Mouse (Mus musculus) brain, embryonic 18.5 days (tissue): ENCODE data around the gene Fam229a.

Experiments
- DNase-seq: peaks from one replicate; pipeline ENCODE4 v3.0.0-alpha.2; 2012; ENCODE audit warnings: low read depth, low spot score

Fam229a gene

DNA sequence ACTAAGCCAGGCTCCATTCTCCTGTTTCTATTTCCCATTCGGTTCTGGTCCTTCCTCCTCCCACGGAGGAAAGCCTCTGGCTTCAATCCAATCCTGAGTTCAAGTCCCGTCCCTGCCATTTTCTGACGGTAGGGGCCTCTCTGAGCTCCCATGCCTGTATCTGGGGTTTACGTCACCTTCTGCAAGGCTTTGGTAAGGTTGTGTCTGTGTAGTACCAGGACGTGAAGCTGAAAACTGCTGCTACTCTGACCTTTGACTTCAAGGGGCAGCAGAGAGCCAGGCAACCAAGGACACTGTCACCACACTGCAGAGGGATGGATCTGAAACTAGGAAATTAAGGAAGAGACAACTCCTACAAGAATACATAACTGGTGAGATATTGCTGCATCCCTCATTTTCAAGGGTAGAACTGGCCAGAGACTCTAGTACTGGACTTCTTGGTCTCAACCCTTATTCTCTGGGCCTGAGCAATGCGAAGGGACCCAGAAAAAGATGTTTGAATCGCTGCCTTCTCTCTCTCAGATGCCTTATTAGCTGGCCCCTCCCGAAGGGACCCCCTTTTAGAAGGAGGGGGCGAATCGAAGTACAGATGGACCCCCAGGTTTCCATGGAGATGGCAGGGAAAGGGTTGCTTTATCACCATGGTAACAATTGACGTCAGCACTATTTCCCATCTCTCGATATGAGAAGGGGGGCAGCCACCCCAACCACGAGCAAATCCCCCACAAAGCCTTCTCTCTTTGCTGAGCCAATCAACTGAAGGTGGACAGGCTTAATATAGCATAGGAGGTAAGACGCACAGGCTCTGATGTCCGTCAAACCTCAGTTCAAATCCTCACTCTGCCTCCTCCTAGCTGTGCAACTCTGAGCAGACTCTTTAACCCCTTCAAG lies 4.9 kb downstream of the Fam229a start:
- peak; percentile 83 for DNase-seq

GRCm38 (mm10) chr4:129496631-129497030 lies 5.6 kb downstream of the Fam229a start:
- no peak for DNase-seq

GRCm38 (mm10) chr4:129498941-129499340 lies 8.0 kb downstream of the Fam229a start:
- no peak for DNase-seq

DNA sequence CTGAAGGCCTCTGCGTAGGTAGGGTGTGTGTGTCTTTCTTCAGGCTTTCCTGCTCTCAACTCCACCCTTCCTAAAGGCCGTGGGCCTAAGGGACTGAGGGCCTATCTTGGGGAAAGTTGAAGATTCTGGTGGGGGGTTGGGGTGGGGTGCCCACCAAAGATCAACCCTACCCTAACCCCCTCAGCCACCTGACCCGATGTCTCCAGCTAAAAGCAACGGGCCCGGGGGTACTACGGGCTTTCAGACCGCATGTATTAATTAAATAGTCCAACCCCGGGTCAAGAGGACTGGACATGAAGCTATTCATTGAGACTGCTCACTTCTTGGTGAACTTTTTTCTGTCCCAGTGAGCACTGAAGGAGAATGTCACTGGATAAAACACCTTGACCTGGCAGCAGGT lies 9.0 kb downstream of the Fam229a start:
- no peak for DNase-seq

- DNase-seq: no peak
Measured at GRCm38 (mm10) chr4:129500607-129501566, 9.9 kb downstream of the Fam229a start.

DNA sequence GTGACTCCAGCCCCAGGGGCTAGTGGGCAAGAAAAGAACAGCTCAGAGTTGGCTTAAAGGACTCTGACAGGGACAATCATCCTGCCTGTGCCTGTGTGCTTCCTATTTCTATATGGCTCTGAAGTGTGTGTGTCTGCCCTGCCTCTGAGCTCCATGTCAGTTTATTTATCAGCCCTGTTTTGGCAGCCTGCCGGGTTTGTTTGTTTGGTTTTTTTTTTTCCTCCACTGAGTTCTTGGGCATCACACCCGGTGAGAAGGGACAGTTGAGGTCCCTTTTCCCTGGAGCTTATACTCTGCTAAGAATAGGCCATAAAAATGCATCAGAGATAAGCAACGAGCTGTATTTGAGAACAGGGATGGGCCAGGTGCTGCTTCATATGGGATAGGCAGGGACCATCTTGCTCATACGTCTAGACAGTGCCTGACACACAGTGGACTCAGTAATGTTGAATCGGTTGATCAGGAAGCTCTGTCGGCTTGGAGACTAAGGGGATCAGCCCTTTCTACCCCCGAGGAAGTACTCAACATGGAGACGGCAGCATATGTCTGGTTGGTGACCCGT lies 11.4 kb downstream of the Fam229a start:
- DNase-seq: no peak

GRCm38 (mm10) chr4:129502901-129503444 lies 12.0 kb downstream of the Fam229a start:
- no peak for DNase-seq

DNA sequence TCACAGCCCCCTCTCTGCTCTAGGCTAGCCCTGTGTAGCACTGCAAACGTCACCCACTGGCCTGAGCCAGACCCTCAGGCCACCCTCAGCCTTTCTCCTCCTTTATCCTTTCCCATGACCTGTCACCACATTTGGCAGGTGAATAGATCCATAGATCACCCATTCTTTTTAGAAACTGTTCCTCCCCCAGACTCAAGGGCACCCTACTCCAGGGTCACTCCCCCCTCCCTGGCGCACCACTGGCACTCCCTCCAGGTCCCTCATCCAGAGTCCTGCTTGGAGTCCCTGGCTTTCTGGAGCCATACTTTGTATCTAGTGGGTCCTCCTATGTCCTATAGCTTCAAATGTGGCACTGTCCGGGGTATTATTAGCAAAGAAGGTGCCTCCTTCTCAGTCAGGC lies 14.5 kb downstream of the Fam229a start:
- DNase-seq: no peak

DNA sequence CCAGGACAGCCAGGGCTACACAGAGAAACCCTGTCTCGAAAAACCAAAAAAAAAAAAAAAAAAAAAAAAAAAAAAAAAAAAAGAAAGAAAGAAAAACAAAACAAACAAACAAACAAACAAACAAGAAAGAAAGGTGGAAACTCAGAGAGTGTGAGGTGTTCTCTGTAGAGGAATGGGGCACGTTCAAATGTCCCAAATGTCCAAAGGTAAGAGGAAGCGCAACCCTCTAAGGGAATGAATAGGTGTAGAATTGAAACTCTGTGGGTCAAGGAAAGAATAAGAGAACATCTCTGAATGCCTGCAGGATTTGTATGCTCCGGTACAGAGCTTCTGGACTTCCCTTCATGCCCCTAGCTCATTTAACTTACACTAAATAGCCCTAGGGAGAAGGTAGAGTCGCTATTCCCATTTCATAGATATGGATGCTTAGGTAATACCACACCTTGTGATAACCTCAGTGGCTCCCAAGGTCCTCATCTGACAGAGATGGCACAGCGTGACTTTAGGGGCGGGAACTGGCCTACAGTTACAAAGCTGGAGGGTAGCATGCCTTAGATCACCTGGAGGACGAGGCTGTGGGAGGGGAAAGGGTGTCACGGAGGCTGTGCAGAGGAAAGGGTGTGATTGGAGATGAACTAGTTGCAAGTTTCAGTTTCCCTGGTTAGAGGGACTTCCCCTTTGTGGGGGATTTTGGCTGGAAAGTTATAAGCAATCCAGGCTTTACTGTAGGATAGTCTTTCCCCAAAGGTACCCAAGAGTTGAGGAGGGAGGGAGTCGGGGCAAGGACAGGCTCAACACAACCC lies 16.6 kb downstream of the Fam229a start:
- DNase-seq: no peak

DNA sequence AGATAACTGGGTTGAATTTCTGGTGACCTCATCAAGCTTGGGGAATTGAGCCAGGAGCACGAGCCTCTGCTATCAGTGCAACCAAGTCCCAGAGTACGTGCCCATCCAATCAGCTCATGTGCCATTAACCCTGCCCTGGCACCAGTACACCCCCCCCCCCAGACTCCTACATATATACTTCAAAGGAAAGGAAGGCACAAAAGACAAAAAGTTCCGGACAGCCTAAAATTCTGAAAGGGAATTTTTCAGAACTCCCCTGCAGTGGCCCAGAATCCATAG lies 17.2 kb downstream of the Fam229a start:
- DNase-seq: no peak

- no peak for DNase-seq
Measured at GRCm38 (mm10) chr4:129508834-129509600, 18.0 kb downstream of the Fam229a start.

DNA sequence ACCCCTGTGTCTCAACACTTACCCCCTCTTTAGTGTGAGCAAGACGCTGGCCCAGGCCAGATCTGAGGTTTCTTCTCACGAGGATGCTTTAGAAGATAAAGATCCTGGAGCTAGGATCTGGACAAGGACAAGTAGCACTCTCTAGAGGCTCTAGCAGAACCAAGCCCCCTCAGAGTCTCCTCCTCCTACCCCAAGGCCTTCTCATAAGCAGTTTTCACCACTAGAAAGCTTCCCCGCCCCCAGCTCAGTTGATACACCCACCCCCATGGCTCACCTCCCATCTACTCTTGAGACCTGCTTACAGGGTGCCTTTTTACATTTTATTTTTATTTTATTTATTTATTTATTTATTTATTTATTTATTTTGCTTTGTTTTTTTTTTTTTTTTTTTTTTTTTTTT lies 18.7 kb downstream of the Fam229a start:
- DNase-seq: no peak

GRCm38 (mm10) chr4:129510723-129511412 lies 19.9 kb downstream of the Fam229a start:
- DNase-seq: no peak

GRCm38 (mm10) chr4:129511413-129512096 lies 20.6 kb downstream of the Fam229a start:
- no peak for DNase-seq

DNA sequence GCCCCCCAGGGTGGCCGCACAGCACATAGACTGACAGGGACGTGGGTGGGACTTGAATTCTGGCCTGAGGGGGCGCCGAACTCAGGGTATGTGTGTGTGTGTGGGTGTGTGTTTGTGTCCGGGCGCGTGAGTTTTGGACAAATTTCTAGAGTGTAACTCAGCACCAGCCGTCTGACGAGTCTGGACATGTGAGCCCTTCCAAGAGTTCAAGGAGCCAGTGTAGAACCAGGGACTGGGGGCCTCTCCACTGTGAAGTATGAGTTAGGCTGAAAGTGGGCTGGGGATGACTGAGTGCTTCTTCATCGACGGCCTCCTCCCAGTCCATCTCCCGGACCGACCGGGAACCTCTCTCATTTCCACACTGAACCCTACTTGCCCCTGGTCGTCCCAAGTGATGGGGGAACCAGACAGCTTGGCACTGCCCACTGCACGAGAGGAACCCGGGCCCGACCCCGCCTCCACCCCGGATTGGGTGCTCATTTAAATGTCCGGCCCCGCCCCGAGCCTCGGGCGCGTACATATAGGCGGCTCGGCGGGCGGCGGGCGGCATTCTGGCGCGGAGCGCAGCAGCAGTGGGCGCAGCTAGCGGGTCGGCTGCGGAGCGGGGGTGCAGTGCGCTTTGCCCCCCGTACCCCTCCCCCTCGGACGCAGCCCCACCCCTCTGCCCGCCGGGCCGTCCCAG lies 22.2 kb downstream of the Fam229a start, which contains the start of gene Marcksl1:
Gene Marcksl1 (plus strand): TSS at position 496 of the 682 bp plus-strand sequence.
- peak; percentile 77 for DNase-seq

DNA sequence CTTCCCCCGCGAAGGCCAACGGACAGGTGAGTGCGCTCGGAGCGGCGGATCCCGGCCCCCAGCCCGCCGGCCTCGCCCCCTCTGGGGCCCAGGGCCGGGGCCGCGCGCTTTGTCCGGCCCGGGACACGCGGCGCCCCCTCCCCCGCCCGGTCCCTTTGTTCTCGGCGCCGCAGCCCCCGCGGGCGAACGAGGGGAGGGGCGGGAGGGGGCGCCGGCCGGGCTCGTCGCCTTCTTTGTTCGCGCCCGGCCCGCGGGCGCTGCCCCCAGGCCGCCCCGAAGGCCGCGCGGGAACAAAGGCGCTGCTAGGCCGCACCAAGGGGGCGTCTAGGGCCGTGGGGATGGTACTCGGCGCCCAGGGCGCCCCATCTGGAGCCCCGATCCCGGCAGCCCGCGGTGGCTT lies 22.9 kb downstream of the Fam229a start:
- DNase-seq: no peak

GRCm38 (mm10) chr4:129514300-129514898 lies 23.4 kb downstream of the Fam229a start:
- DNase-seq: no peak

- DNase-seq: no peak
Measured at GRCm38 (mm10) chr4:129516925-129517324, 25.9 kb downstream of the Fam229a start.
